Mouse (Mus musculus) ES-Bruce4 (cell line): ENCODE data around the gene Dpp8. TPM values are rescaled to one million over a fixed set of nuclear protein-coding genes. Genes with fewer than 3 reads are reported as not detected.

Experiments used
- H3K27ac ChIP-seq: 2 replicates; pipeline ENCODE4 v1.5.1; 2012; ENCODE audit warnings: low read length, inconsistent platforms; ENCODE audit not compliant: insufficient read depth
- H3K27me3 ChIP-seq: 2 replicates; pipeline ENCODE4 v1.6.1; 2012; ENCODE audit warnings: mild to moderate bottlenecking, low read length, inconsistent platforms; ENCODE audit not compliant: control insufficient read depth, poor library complexity, insufficient read depth, severe bottlenecking
- H3K36me3 ChIP-seq: 2 replicates; pipeline ENCODE4 v1.6.1; 2012; ENCODE audit warnings: inconsistent platforms, mild to moderate bottlenecking, low read length, moderate library complexity; ENCODE audit not compliant: control insufficient read depth, poor library complexity, insufficient read depth, severe bottlenecking
- H3K4me1 ChIP-seq: one replicate; pipeline ENCODE4 v1.8.1; 2011; ENCODE audit warnings: low read length; ENCODE audit not compliant: control insufficient read depth, insufficient read depth
- H3K4me3 ChIP-seq: 2 replicates; pipeline ENCODE4 v1.5.1; 2011; ENCODE audit warnings: low read depth, mild to moderate bottlenecking, low read length
- H3K9ac ChIP-seq: 2 replicates; pipeline ENCODE4 v1.6.1; 2012; ENCODE audit warnings: low read depth, mild to moderate bottlenecking, inconsistent platforms; ENCODE audit not compliant: poor library complexity, severe bottlenecking
- H3K9me3 ChIP-seq: replicated peaks from 2 replicates; pipeline ENCODE4 v1.6.1; 2012; ENCODE audit warnings: mild to moderate bottlenecking, low read length, inconsistent platforms; ENCODE audit not compliant: control insufficient read depth, poor library complexity, insufficient read depth, severe bottlenecking
- CTCF ChIP-seq: IDR thresholded peaks from one replicate; pipeline ENCODE4 v1.8.1; 2011; ENCODE audit warnings: low read depth, low read length
- EP300 ChIP-seq: IDR thresholded peaks from 2 replicates; pipeline ENCODE4 v1.6.1; 2011; ENCODE audit warnings: low read depth, low read length; ENCODE audit not compliant: insufficient read depth
- POLR2A ChIP-seq: IDR thresholded peaks from one replicate; pipeline ENCODE4 v1.8.1; 2011; ENCODE audit warnings: low read length; ENCODE audit not compliant: insufficient read depth
- polyA plus RNA-seq: library from polyadenylated mRNA; stranded (reverse); fragments of >200 nt; gene quantifications from 2 replicates; pipeline ENCODE4 v1.2.4, GENCODE M21; 2011; ENCODE audit warnings: low read depth; ENCODE audit not compliant: missing spikeins, insufficient read depth, insufficient read length

Gene Dpp8
- polyA plus RNA-seq, 1 experiment = 44.5 TPM

GRCm38 (mm10) chr9:65115891-65116290 is 83.7 kb downstream of the Dpp8 start:
- Histone ChIP-seq H3K36me3 (no peaks in the 10 kb centered on the region), H3K4me1 (no peaks in the 10 kb centered on the region), H3K27me3 (no peaks in the 10 kb centered on the region), H3K4me3 (no peak overlapping the region), H3K9ac (no peak overlapping the region), H3K27ac (no peak overlapping the region), H3K9me3 (no peaks in the 10 kb centered on the region)
- TF ChIP-seq POLR2A (no peak), CTCF (no peak), EP300 (no peak)

GRCm38 (mm10) chr9:65117516-65117915 is 85.3 kb downstream of the Dpp8 start:
- no peak overlapping the region for H3K9ac ChIP-seq
- H3K4me1 ChIP-seq = no peaks in the 10 kb centered on the region
- H3K36me3 ChIP-seq = no peaks in the 10 kb centered on the region
- no peak overlapping the region for H3K4me3 ChIP-seq
- no peaks in the 10 kb centered on the region for H3K27me3 ChIP-seq
- H3K9me3 ChIP-seq = no peaks in the 10 kb centered on the region
- no peak overlapping the region for H3K27ac ChIP-seq
- no peak for TF ChIP-seq EP300
- no peak for TF ChIP-seq POLR2A
- no peak for TF ChIP-seq CTCF

DNA sequence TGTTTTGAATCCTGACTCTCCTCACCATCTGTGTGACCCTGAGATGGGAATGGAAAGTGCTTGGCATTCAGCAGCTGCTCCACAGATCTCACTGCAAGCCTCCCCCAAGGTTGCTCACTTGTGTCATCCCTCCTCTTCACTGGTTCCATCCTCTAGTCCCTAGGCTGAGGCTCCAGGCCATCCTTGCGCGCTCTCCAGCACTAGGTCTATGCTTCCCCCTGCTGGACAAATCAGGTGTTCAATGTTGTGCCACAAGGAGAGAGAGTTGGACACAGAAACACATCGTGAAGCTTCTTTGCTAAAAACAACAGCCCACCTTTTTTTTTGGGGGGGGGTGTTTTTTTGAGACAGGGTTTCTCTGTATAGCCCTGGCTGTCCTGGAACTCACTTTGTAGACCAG is 88.7 kb downstream of the Dpp8 start:
- Histone ChIP-seq H3K27me3 (no peaks in the 10 kb centered on the region), H3K36me3 (no peaks in the 10 kb centered on the region), H3K4me1 (no peaks in the 10 kb centered on the region), H3K9ac (no peak overlapping the region), H3K27ac (no peak overlapping the region), H3K4me3 (no peak overlapping the region), H3K9me3 (no peaks in the 10 kb centered on the region)
- TF ChIP-seq CTCF = peak; percentile 95
- no peak for TF ChIP-seq POLR2A

GRCm38 (mm10) chr9:65122545-65122944 is 90.3 kb downstream of the Dpp8 start:
- Histone ChIP-seq H3K27ac (no peak overlapping the region), H3K9me3 (no peaks in the 10 kb centered on the region), H3K36me3 (no peaks in the 10 kb centered on the region), H3K4me3 (peak overlapping the region; percentile 25), H3K9ac (no peak overlapping the region), H3K27me3 (no peaks in the 10 kb centered on the region), H3K4me1 (no peaks in the 10 kb centered on the region)
- no peak for TF ChIP-seq EP300
- no peak for TF ChIP-seq CTCF
- TF ChIP-seq POLR2A = no peak

GRCm38 (mm10) chr9:65123552-65124168 is 91.4 kb downstream of the Dpp8 start:
- peak overlapping the region; percentile 30 for H3K9ac ChIP-seq
- peak overlapping the region; percentile 37 for H3K4me3 ChIP-seq
- no peaks in the 10 kb centered on the region for H3K9me3 ChIP-seq
- no peaks in the 10 kb centered on the region for H3K27me3 ChIP-seq
- H3K27ac ChIP-seq = no peak overlapping the region
- H3K4me1 ChIP-seq = no peaks in the 10 kb centered on the region
- H3K36me3 ChIP-seq = no peaks in the 10 kb centered on the region
- peak; percentile 71 for TF ChIP-seq CTCF
- no peak for TF ChIP-seq POLR2A

GRCm38 (mm10) chr9:65128123-65128815 is 96.1 kb downstream of the Dpp8 start:
- no peak overlapping the region for H3K27ac ChIP-seq
- H3K4me1 ChIP-seq = no peaks in the 10 kb centered on the region
- H3K9ac ChIP-seq = peak overlapping the region; percentile 63
- H3K36me3 ChIP-seq = no peaks in the 10 kb centered on the region
- TF ChIP-seq CTCF = peak; percentile 80
- TF ChIP-seq EP300 = no peak
- no peak for TF ChIP-seq POLR2A
- no peaks in the 10 kb centered on the region for H3K27me3 ChIP-seq
- H3K4me3 ChIP-seq = peak overlapping the region; percentile 67
- H3K9me3 ChIP-seq = no peaks in the 10 kb centered on the region
